Mouse (Mus musculus): Measurements from ENCODE around the gene Slc46a1.

The Slc46a1 gene

GRCm38 (mm10) chr11:78505430-78505829 lies 39.9 kb downstream of the Slc46a1 start:
- DNase-seq = no peak

- DNase-seq = no peak
Observed at GRCm38 (mm10) chr11:78509148-78509547, 43.7 kb downstream of the Slc46a1 start.

- peak; percentile 88 to 90 for DNase-seq
Observed at GRCm38 (mm10) chr11:78512025-78512957, 46.8 kb downstream of the Slc46a1 start, which contains the start of the genes Tmem199 and Poldip2. Gene Tmem199 (minus strand): TSS chr11:78512172. Gene Poldip2 (plus strand): TSS chr11:78512193.

GRCm38 (mm10) chr11:78513106-78513790 lies 47.8 kb downstream of the Slc46a1 start:
- DNase-seq = no peak

- no peak for DNase-seq
Observed at GRCm38 (mm10) chr11:78515549-78516325, 50.2 kb downstream of the Slc46a1 start.

GRCm38 (mm10) chr11:78518931-78519330 lies 53.4 kb downstream of the Slc46a1 start:
- no peak for DNase-seq

All from thymus, postnatal 36 days (tissue).